Mouse (Mus musculus): ENCODE results near the gene Glmp.
"Not testable (repeated sequence)": the region's sequence is repeated elsewhere in the genome, so short reads cannot be mapped to it uniquely, and the experiment has no call there.

Gene Glmp

GRCm38 (mm10) chr3:88324951-88325405 is at the start of gene Glmp:
Glmp (plus strand) TSS chr3:88325023.
- peak in 1 of 2 experiments; percentile 32 for DNase-seq

- no peak for DNase-seq
These were observed 48.7 kb upstream of the Glmp start for GRCm38 (mm10) chr3:88276121-88276520.

GRCm38 (mm10) chr3:88276529-88277143 is 48.2 kb upstream of the Glmp start:
- no peak for DNase-seq

- no peak for DNase-seq
These were observed 44.8 kb upstream of the Glmp start for GRCm38 (mm10) chr3:88280035-88280434.

GRCm38 (mm10) chr3:88281141-88281916 is 43.5 kb upstream of the Glmp start:
- not testable (repeated sequence) for DNase-seq

GRCm38 (mm10) chr3:88284815-88285564 is 39.8 kb upstream of the Glmp start:
- DNase-seq = not testable (repeated sequence)

- DNase-seq = not testable (repeated sequence)
These were observed 39.3 kb upstream of the Glmp start for GRCm38 (mm10) chr3:88285565-88285895.

GRCm38 (mm10) chr3:88287110-88287509 is 37.7 kb upstream of the Glmp start, which contains the start of gene Gm38392:
Gm38392 (minus strand) TSS chr3:88287210.
- no peak for DNase-seq

GRCm38 (mm10) chr3:88288133-88288713 is 36.6 kb upstream of the Glmp start:
- DNase-seq = not testable (repeated sequence)

- peak in 1 of 2 experiments; percentile 13 for DNase-seq
These were observed 32.9 kb upstream of the Glmp start for GRCm38 (mm10) chr3:88291970-88292369.

- not testable (repeated sequence) for DNase-seq
These were observed 29.6 kb upstream of the Glmp start for GRCm38 (mm10) chr3:88295272-88295671.

GRCm38 (mm10) chr3:88296110-88296560 is 28.7 kb upstream of the Glmp start:
- DNase-seq = no peak

GRCm38 (mm10) chr3:88296561-88297318 is 28.1 kb upstream of the Glmp start, which contains the start of the genes Tsacc and Cct3:
Tsacc (minus strand) TSS chr3:88296999.
Cct3 (plus strand) TSS chr3:88297116.
- peak; percentile 92 to 95 for DNase-seq

- DNase-seq = no peak
These were observed 27.4 kb upstream of the Glmp start for GRCm38 (mm10) chr3:88297321-88297851.

GRCm38 (mm10) chr3:88299172-88299571 is 25.7 kb upstream of the Glmp start:
- DNase-seq = no peak

- DNase-seq = no peak
These were observed 4.1 kb downstream of the Glmp start for GRCm38 (mm10) chr3:88328956-88329355.

GRCm38 (mm10) chr3:88331282-88331681 is 6.5 kb downstream of the Glmp start:
- DNase-seq = no peak

- DNase-seq = no peak
These were observed 9.3 kb downstream of the Glmp start for GRCm38 (mm10) chr3:88334029-88334658.

GRCm38 (mm10) chr3:88334902-88335435 is 10.1 kb downstream of the Glmp start:
- DNase-seq = no peak

GRCm38 (mm10) chr3:88335436-88336053 is 10.7 kb downstream of the Glmp start:
- no peak for DNase-seq

Data from thymus, adult 18-20 months (tissue).